Mouse (Mus musculus) olfactory bulb, adult 2 months (tissue): ENCODE measurements around the gene Ino80d. TPM values are rescaled to one million over a fixed set of nuclear protein-coding genes. Genes with fewer than 3 reads are reported as not detected.

ENCODE experiments used
- H3K27ac ChIP-seq: fragments of 200-500 bp; 2 replicates; pipeline ENCODE4 v1.5.1; 2012; ENCODE audit warnings: low read depth, low read length; ENCODE audit not compliant: insufficient read depth
- H3K4me1 ChIP-seq: fragments of 200-500 bp; 2 replicates; pipeline ENCODE4 v1.6.1; 2012; ENCODE audit warnings: low read length; ENCODE audit not compliant: control insufficient read depth, insufficient read depth
- H3K4me3 ChIP-seq: fragments of 200-500 bp; 2 replicates; pipeline ENCODE4 v1.5.1; 2012; ENCODE audit warnings: mild to moderate bottlenecking, low read depth, low read length, moderate library complexity; ENCODE audit not compliant: insufficient read depth
- CTCF ChIP-seq: fragments of 200-500 bp; IDR thresholded peaks from 2 replicates; pipeline ENCODE4 v1.5.1; 2012; ENCODE audit warnings: low read depth, mild to moderate bottlenecking, low read length, moderate library complexity; ENCODE audit not compliant: insufficient read depth
- POLR2A ChIP-seq: fragments of 200-500 bp; IDR thresholded peaks from 2 replicates; pipeline ENCODE4 v1.6.1; 2012; ENCODE audit warnings: mild to moderate bottlenecking, low read depth, low read length, moderate library complexity; ENCODE audit not compliant: insufficient read depth
- WGBS: fragments of 180-500 bp; shearing (Covaris S2); methylation state at CpG from one replicate; pipeline ENCODE4 v1.1.7; 2018; 5-methylcytosine and 5-hydroxymethylcytosine counted together
- polyA plus RNA-seq: library from polyadenylated mRNA; stranded (reverse); fragments of >200 nt; gene quantifications from 2 replicates; pipeline ENCODE4 v1.2.4, GENCODE M21; 2012; ENCODE audit warnings: low replicate concordance; ENCODE audit not compliant: missing spikeins, insufficient read depth, insufficient read length

Ino80d gene
- polyA plus RNA-seq, 1 experiment, result not detected

DNA sequence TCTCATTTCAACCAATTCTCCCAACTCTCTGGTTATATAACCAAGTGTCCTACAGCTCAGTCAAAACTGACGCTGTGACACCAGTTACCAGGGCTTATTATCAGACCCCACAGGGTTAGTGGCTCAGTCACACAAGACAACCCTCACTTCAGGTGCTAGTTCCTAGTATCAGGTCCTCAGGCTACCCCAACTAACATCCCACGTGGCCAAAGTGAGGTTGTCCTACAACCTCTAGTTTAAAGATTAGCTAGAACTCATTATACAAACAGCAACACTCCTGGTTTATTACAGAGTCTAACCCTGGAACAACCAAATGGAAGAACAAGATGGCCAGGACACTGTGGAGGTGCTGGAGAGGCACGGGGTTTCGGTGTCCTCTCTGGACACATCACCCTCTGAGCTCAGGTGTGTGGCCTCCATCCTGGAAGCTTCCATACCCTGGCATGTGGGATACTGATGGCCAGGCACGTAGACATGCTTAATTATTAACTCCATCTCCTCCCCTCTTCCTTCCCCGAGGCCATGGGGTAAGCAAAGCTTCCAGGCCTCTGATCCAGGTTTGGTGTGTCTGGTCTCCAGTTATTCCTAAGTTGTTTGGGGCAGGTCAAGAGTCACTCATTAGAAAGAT is 9.5 kb upstream of the Ino80d start:
- Histone ChIP-seq H3K4me3 (no peak overlapping the region), H3K27ac (no peak overlapping the region), H3K4me1 (no peaks in the 10 kb centered on the region)
- TF ChIP-seq CTCF (no peak), POLR2A (no peak)
- WGBS, result 90% methylated on average over 6 of the region's 6 CpGs

DNA sequence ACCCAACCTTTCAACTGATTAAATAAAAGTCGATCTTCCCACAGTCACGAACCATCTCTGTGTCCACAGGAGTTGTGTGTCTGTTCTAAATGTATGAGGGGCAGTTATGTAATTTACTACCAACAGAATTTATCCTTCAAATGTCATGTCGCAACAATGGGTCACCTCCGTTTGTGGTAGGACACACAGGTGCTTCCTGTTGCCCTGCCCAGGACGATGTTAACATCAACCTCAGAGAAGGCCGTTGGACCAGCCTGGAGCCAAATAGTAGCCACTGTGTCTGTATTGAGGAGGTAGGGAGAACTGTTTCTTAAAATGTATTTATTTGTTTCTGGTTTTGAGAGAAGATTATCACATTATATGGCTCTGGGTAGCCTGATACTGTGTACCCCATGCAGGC is 7.5 kb upstream of the Ino80d start:
- H3K27ac ChIP-seq, result no peak overlapping the region
- WGBS, result 93% methylated on average over 6 of the region's 6 CpGs
- TF ChIP-seq POLR2A (no peak), CTCF (no peak)
- H3K4me1 ChIP-seq, result 0 out of 2 replicates have a peak, but pooled peaks cover 2% of the 10 kb centered on the region
- H3K4me3 ChIP-seq, result no peak overlapping the region

DNA sequence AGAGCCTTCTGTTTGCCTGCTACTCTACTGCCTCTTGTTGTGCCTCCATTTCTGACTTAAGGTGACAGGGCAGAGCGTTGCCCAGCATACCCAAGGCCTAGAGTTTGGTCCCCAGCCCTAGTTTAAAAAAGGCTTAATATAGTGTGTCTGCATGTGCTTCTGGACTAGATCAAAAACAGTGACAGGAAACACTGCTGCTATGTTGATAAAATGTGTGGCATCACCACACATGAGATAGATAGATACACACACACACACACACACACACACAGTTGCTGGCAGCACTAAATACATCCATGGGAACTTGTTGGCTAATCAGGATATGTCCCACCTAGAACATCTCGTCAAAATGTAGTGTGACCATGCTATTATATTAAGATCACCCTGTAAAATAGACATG is 5.9 kb upstream of the Ino80d start:
- Histone ChIP-seq H3K4me1 (0 out of 2 replicates have a peak, but pooled peaks cover 6% of the 10 kb centered on the region), H3K27ac (no peak overlapping the region), H3K4me3 (no peak overlapping the region)
- WGBS, result 95% methylated on average over 2 of the region's 2 CpGs
- no peak for TF ChIP-seq POLR2A
- no peak for TF ChIP-seq CTCF

DNA sequence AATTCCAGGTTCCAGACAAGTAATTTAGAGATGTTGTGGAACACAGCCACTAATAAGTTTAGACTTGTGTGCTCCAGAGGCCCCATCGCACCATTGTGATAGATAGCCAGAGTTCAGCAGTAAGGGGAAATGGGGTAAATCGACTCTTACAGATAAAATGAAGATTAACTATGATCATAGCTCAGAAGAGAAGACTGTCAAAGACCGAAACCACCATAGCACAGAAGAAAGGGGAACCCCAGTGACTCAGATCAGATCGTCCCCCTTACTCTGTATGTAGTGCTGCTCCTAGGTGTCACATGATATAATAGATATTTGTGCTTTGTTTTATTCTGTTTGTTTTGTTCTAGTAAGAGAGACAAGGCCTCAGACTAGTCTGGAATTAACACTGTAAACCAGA is 5.2 kb upstream of the Ino80d start:
- Histone ChIP-seq H3K4me1 (0 out of 2 replicates have a peak, but pooled peaks cover 6% of the 10 kb centered on the region), H3K27ac (no peak overlapping the region), H3K4me3 (no peak overlapping the region)
- WGBS, result 78% methylated on average over 4 of the region's 4 CpGs
- TF ChIP-seq CTCF (no peak), POLR2A (no peak)

DNA sequence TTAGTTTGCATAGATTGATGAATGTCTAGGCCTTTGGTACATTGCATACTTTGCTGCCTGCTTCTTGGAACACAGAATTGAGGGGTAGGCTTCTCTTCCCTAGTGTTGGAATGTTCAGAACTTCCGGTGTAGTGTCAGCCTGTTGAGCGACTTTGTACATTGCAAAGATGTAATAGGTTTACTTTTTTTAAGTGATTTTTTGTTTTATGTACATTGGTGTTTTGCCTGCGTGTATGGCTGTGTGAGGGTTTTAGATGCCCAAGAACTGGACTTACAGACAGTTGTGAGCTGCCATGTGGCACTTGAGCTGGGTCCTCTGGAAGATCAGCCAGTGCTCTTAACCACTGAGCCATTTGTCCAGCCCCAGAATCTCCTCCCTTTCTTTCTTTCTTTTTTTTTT is 1.1 kb upstream of the Ino80d start:
- Histone ChIP-seq H3K4me3 (peak overlapping the region; percentile 29), H3K4me1 (peaks cover 11% of the 10 kb centered on the region), H3K27ac (no peak overlapping the region)
- no peak for TF ChIP-seq CTCF
- TF ChIP-seq POLR2A, result no peak
- 12% methylated on average over 3 of the region's 3 CpGs for WGBS

DNA sequence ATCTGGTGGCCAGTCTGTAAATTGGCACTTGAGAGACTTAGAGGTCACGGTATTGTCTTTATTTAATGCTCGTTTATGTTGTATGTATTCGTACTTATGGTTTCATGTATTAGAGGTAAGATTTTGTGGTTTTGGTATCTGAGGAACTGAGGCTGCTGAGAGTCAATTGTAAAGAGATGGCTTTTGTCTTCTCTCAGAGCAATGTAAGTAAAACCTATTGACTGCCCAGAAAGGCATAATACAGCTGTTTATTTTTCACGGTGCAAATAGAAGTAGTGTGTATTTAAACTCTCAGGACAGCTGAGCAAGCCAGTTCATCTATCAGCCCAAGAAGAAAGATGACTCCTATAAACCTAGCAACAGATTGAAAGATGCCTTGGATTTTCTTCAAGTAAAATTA is 629 bp upstream of the Ino80d start:
- H3K27ac ChIP-seq, result no peak overlapping the region; the same call in 1 of the 2 replicates
- H3K4me3 ChIP-seq, result no peak overlapping the region
- WGBS, result under 1% methylated on average over 4 of the region's 4 CpGs
- H3K4me1 ChIP-seq, result peaks cover 11% of the 10 kb centered on the region
- no peak for TF ChIP-seq CTCF
- no peak for TF ChIP-seq POLR2A

DNA sequence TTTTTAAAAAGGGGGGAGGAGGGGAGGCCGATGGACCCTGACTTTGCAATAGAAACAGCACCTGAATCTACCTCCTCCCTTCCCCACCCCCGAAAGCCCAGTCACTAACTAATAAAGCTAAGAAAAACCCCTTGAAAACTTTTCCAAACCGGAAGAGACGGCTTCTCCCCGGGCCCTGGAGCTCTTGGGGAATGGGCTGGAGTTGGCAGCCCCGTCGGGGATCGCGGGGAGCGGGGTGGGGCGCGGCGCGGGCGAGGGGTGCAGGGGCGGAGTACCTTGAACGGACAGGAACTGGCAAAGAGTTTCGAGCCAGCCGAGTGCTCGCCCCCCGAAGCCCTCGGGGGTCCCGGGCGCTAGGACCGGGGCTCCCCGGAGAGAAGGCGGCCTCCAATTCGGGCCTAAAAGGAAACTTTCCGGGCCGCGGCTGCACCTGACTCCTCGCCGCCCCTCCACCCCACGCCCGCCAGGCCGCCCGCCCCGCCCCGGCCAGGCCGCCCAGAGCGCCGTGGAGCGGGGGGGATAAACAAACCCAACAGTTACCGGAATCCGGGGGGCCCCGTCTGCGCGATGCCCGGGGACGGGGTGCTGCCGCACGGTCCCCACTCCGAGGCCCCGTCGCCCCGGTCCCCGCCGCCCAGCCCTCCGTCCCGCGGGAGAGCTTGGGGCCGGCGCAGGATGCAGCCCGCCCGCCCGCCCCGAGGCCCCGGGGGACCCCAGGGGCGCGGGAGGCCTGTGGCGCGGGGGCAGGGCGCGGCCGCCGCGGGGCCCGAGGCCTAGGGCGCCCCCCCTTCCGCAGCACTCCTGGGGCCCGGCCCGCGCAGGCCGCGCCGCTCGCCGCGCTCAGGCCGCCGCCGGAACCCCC is 962 bp downstream of the Ino80d start:
- Histone ChIP-seq H3K4me1 (peaks cover 11% of the 10 kb centered on the region), H3K4me3 (peak overlapping the region; percentile 75), H3K27ac (no peak overlapping the region)
- TF ChIP-seq POLR2A (no peak), CTCF (no peak)
- WGBS, result under 1% methylated on average over 81 of the region's 92 CpGs

DNA sequence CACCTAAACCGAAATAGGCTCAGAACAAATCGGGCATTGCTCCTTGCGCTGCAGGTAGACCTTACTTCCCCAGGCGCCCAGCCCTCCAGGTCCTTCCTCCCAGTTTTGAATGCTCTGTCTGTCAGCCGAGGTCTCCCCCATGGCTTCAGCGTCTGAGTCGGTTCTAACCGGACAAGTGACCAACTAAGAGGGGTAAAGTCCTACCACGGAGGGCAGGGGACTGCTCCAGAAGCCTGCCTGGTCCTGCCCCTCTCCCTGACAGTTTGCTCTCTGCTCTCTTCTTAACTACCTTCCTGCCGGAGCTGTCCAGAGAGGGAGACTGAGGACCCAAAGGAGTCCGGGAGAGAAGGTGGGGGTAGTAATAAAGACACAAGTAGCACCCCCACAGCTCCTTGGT is 1.6 kb downstream of the Ino80d start:
- Histone ChIP-seq H3K27ac (no peak overlapping the region), H3K4me1 (peaks cover 9% of the 10 kb centered on the region), H3K4me3 (peak overlapping the region; percentile 75)
- WGBS, result 3% methylated on average over 11 of the region's 11 CpGs
- TF ChIP-seq POLR2A, result no peak
- no peak for TF ChIP-seq CTCF
